Mouse (Mus musculus) kidney, adult 2 months (tissue): Measurements from ENCODE around the gene Cybrd1. TPM values are rescaled to one million over a fixed set of nuclear protein-coding genes. Genes with fewer than 3 reads are reported as not detected.

Experiments
- DNase-seq: peaks from one replicate; pipeline ENCODE4 v3.0.0; 2021
- H3K27ac ChIP-seq: fragments of 200-500 bp; 2 replicates; pipeline ENCODE4 v1.5.1; 2012; ENCODE audit warnings: low read depth, low read length, control low read depth, inconsistent platforms; ENCODE audit not compliant: insufficient read depth
- H3K27me3 ChIP-seq: fragments of 200-500 bp; replicated peaks from 2 replicates; pipeline ENCODE4 v1.6.1; 2012; ENCODE audit warnings: mild to moderate bottlenecking, moderate library complexity, low read length, inconsistent platforms; ENCODE audit not compliant: control insufficient read depth, insufficient read depth
- H3K36me3 ChIP-seq: fragments of 200-500 bp; 2 replicates; pipeline ENCODE4 v1.6.1; 2012; ENCODE audit warnings: mild to moderate bottlenecking, moderate library complexity, low read length, inconsistent platforms; ENCODE audit not compliant: control insufficient read depth, insufficient read depth
- H3K4me1 ChIP-seq: fragments of 200-500 bp; 2 replicates; pipeline ENCODE4 v1.6.1; 2011; ENCODE audit warnings: low read length; ENCODE audit not compliant: control insufficient read depth, insufficient read depth
- H3K4me3 ChIP-seq: fragments of 200-500 bp; 2 replicates; pipeline ENCODE4 v1.5.1; 2011; ENCODE audit warnings: mild to moderate bottlenecking, low read depth, low read length, control low read depth; ENCODE audit not compliant: insufficient read depth
- CTCF ChIP-seq: fragments of 200-500 bp; conservative IDR thresholded peaks from 2 replicates; pipeline ENCODE4 v1.5.1; 2011; ENCODE audit warnings: low read depth, mild to moderate bottlenecking, control low read depth, low read length, moderate library complexity, mixed read lengths; ENCODE audit not compliant: insufficient read depth, insufficient read length
- POLR2A ChIP-seq: fragments of 200-500 bp; IDR thresholded peaks from one replicate; pipeline ENCODE4 v1.6.1; 2011; ENCODE audit warnings: low read depth, low read length, control low read depth
- WGBS: fragments of 180-500 bp; shearing (Covaris S2); methylation state at CpG from one replicate; pipeline ENCODE4 v1.1.7; 2018; 5-methylcytosine and 5-hydroxymethylcytosine counted together
- polyA plus RNA-seq: library from polyadenylated mRNA; depleted of rRNA; stranded (reverse); fragments of >200 nt; gene quantifications from 2 replicates; pipeline ENCODE4 v1.2.3, GENCODE M21; 2012

Gene Cybrd1
- polyA plus RNA-seq, 1 experiment = 0.25 TPM

GRCm38 (mm10) chr2:71108541-71108940, 9.2 kb upstream of the Cybrd1 start:
- 84% methylated on average over 3 of the region's 3 CpGs for WGBS
- Histone ChIP-seq H3K4me1 (no peaks in the 10 kb centered on the region), H3K27me3 (no peaks in the 10 kb centered on the region), H3K36me3 (no peaks in the 10 kb centered on the region), H3K27ac (no peak overlapping the region), H3K4me3 (no peak overlapping the region)
- DNase-seq = no peak
- TF ChIP-seq CTCF (no peak), POLR2A (no peak)

- Histone ChIP-seq H3K27ac (no peak overlapping the region), H3K27me3 (0 out of 2 replicates have a peak, but pooled peaks cover 4% of the 10 kb centered on the region), H3K4me3 (no peak overlapping the region), H3K4me1 (peaks cover 5% of the 10 kb centered on the region; the same call in 1 of the 2 replicates), H3K36me3 (no peaks in the 10 kb centered on the region)
- no peak for TF ChIP-seq CTCF
- no peak for TF ChIP-seq POLR2A
- 74% methylated on average over 6 of the region's 6 CpGs for WGBS
- no peak for DNase-seq
Measured at GRCm38 (mm10) chr2:71113489-71114171, 4.1 kb upstream of the Cybrd1 start.

- Histone ChIP-seq H3K27me3 (0 out of 2 replicates have a peak, but pooled peaks cover 4% of the 10 kb centered on the region), H3K27ac (no peak overlapping the region), H3K36me3 (no peaks in the 10 kb centered on the region), H3K4me3 (no peak overlapping the region), H3K4me1 (peaks cover 5% of the 10 kb centered on the region; the same call in 1 of the 2 replicates)
- 89% methylated on average over 4 of the region's 4 CpGs for WGBS
- no peak for DNase-seq
- TF ChIP-seq CTCF = 0 out of 2 replicates have a peak, but pooled peaks have one; percentile 26
- no peak for TF ChIP-seq POLR2A
Measured at GRCm38 (mm10) chr2:71116151-71116550, 1.6 kb upstream of the Cybrd1 start.

DNA sequence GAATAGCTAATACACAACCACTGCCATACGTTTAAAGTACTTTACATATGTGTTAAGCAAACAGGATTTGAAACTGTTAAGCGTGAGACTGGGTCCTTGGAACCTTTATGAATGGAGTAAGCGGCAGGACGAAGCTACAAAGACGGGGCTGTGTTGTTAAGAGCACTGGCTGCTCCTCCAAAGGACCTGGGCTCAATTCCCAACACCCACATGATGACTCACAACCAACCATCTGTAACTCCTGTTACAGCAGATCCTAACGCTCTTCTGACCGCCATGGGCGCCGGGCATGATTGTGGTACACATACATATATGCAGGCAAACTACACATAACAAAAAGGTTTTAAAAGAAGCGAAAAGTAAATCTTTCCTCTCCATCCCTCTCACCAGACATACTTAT, 3.1 kb downstream of the Cybrd1 start:
- no peaks in the 10 kb centered on the region for H3K36me3 ChIP-seq
- no peak overlapping the region for H3K27ac ChIP-seq
- 0 out of 2 replicates have a peak, but pooled peaks cover 4% of the 10 kb centered on the region for H3K27me3 ChIP-seq
- no peak overlapping the region for H3K4me3 ChIP-seq
- H3K4me1 ChIP-seq = peaks cover 5% of the 10 kb centered on the region; the same call in 1 of the 2 replicates
- DNase-seq = no peak
- 93% methylated on average over 10 of the region's 10 CpGs for WGBS
- TF ChIP-seq CTCF (no peak), POLR2A (no peak)

GRCm38 (mm10) chr2:71121406-71121805, 3.7 kb downstream of the Cybrd1 start:
- Histone ChIP-seq H3K36me3 (no peaks in the 10 kb centered on the region), H3K27ac (no peak overlapping the region), H3K4me3 (no peak overlapping the region), H3K4me1 (peaks cover 5% of the 10 kb centered on the region; the same call in 1 of the 2 replicates), H3K27me3 (0 out of 2 replicates have a peak, but pooled peaks cover 4% of the 10 kb centered on the region)
- 54% methylated on average over 5 of the region's 5 CpGs for WGBS
- DNase-seq = no peak
- no peak for TF ChIP-seq CTCF
- no peak for TF ChIP-seq POLR2A

GRCm38 (mm10) chr2:71122268-71123029, 4.7 kb downstream of the Cybrd1 start:
- H3K36me3 ChIP-seq = no peaks in the 10 kb centered on the region
- H3K27ac ChIP-seq = no peak overlapping the region
- no peak for DNase-seq
- no peak for TF ChIP-seq POLR2A
- TF ChIP-seq CTCF = no peak
- H3K27me3 ChIP-seq = 0 out of 2 replicates have a peak, but pooled peaks cover 4% of the 10 kb centered on the region
- WGBS = 80% methylated on average over 13 of the region's 13 CpGs
- H3K4me1 ChIP-seq = peaks cover 5% of the 10 kb centered on the region; the same call in 1 of the 2 replicates
- H3K4me3 ChIP-seq = no peak overlapping the region

DNA sequence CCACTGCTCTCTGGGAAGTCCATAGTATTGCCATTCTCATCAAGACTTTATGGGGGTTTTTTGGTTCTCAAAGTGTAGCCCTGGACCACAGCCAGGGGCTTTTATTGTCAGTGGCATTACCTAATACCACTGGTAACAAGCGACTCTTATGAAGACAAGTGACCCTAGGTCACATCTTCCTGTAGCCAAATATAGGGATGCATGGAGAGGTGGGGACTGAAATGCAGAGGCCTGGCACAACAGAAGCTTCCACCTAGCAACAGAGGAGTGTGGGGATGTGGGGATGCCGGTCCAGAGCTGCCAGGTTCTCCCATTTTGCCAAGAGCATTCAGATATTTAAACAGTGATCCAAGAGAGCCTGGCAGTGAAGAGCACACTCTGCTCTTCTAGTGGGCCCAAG, 5.9 kb downstream of the Cybrd1 start:
- DNase-seq = no peak
- Histone ChIP-seq H3K27me3 (no peaks in the 10 kb centered on the region), H3K4me1 (no peaks in the 10 kb centered on the region), H3K27ac (no peak overlapping the region), H3K36me3 (no peaks in the 10 kb centered on the region), H3K4me3 (no peak overlapping the region)
- TF ChIP-seq POLR2A = no peak
- no peak for TF ChIP-seq CTCF
- WGBS = 58% methylated on average over 2 of the region's 2 CpGs
